Mouse (Mus musculus) G1E (cell line): ENCODE data around the gene Slc9a8.

Experiments used
- CTCF ChIP-seq: IDR thresholded peaks from 2 replicates; pipeline ENCODE4 v1.5.1; 2012; ENCODE audit warnings: low read depth, low read length, inconsistent platforms, mixed read lengths
- GATA1 ChIP-seq: IDR thresholded peaks from 2 replicates; pipeline ENCODE4 v1.6.1; 2012; ENCODE audit warnings: borderline replicate concordance, low read length, inconsistent platforms, mixed read lengths
- TAL1 ChIP-seq: conservative IDR thresholded peaks from 2 replicates; pipeline ENCODE4 v1.6.1; 2012; ENCODE audit warnings: low read depth, low read length, inconsistent platforms, mixed read lengths

DNA sequence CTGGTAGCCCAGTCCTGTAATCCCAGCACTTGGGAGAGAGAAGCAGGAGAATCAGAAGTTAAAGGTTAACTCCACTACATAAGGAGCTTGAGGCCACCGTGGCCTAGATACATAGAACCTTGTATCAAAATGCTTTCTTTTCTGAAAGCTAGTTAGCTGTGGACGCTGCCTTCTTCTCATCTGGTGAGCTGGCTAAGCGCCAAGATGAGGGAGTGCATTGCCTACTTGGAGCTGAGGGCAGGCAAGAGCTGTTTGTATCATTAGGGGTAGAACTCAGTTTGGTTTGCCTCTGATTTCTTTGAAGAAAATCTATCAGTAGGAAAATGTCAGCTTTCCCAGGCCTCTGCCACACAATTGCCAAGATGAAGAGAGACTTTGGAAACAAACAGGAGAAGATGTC, 32.3 kb downstream of the Slc9a8 start:
- TF ChIP-seq CTCF (no peak), GATA1 (no peak), TAL1 (no peak)
